Mouse (Mus musculus) MEL (cell line): ENCODE measurements around the gene Adam19. TPM values are rescaled to one million over a fixed set of nuclear protein-coding genes. Genes with fewer than 3 reads are reported as not detected.

Experiments used
- DNase-seq: peaks from one replicate; pipeline ENCODE4 v3.0.0; 2011; ENCODE audit warnings: low read depth, low spot score
- H3K27ac ChIP-seq: 2 replicates; pipeline ENCODE4 v1.5.1; 2012; ENCODE audit warnings: low read depth, mild to moderate bottlenecking, control low read depth, low read length, moderate library complexity; ENCODE audit not compliant: control insufficient read depth
- H3K27me3 ChIP-seq, 2 experiments: fragments of 150-350 bp in 1 of 2; sonication (generic) in 1 of 2; 2 replicates each; pipeline ENCODE4 v1.6.1; 2012; ENCODE audit warnings: low read length in 2 of 2, mild to moderate bottlenecking in 2 of 2, improper control_type of control experiment in 1 of 2, moderate library complexity in 1 of 2; ENCODE audit not compliant: insufficient read depth in 2 of 2, control insufficient read depth in 1 of 2
- H3K36me3 ChIP-seq, 2 experiments: 2 replicates each; pipeline ENCODE4 v1.6.1; 2012 to 2014; ENCODE audit warnings: low read length in 2 of 2, improper control_type of control experiment in 1 of 2, inconsistent platforms in 1 of 2, mild to moderate bottlenecking in 1 of 2; ENCODE audit not compliant: insufficient read depth in 2 of 2, control insufficient read depth in 1 of 2
- H3K4me1 ChIP-seq, 2 experiments: fragments of 150-350 bp in 1 of 2; sonication (generic) in 1 of 2; 2 replicates each; pipeline ENCODE4 v1.6.1; 2012; ENCODE audit warnings: low read length in 2 of 2, improper control_type of control experiment in 1 of 2, mild to moderate bottlenecking in 1 of 2; ENCODE audit not compliant: insufficient read depth in 2 of 2, control insufficient read depth in 1 of 2
- H3K4me3 ChIP-seq, 2 experiments: fragments of 150-350 bp in 1 of 2; sonication (generic) in 1 of 2; 2 replicates each; pipeline ENCODE4 v1.5.1; 2012; ENCODE audit warnings: low read depth in 2 of 2, low read length in 2 of 2, mild to moderate bottlenecking in 2 of 2, moderate library complexity in 2 of 2, control low read depth in 1 of 2, improper control_type of control experiment in 1 of 2; ENCODE audit not compliant: control insufficient read depth in 1 of 2, insufficient read depth in 1 of 2
- H3K79me2 ChIP-seq: 2 replicates; pipeline ENCODE4 v1.6.1; 2012; ENCODE audit warnings: mild to moderate bottlenecking, low read length, moderate library complexity; ENCODE audit not compliant: control insufficient read depth, poor library complexity, insufficient read depth
- H3K9ac ChIP-seq: 2 replicates; pipeline ENCODE4 v1.6.1; 2012; ENCODE audit warnings: low read depth, mild to moderate bottlenecking, control low read depth, low read length, moderate library complexity; ENCODE audit not compliant: control insufficient read depth, poor library complexity, severe bottlenecking
- H3K9me3 ChIP-seq: fragments of 150-350 bp; sonication (generic); replicated peaks from 2 replicates; pipeline ENCODE4 v1.6.1; 2012; ENCODE audit warnings: mild to moderate bottlenecking, low read length, improper control_type of control experiment, moderate library complexity; ENCODE audit not compliant: insufficient read depth
- BHLHE40 ChIP-seq: IDR thresholded peaks from 2 replicates; pipeline ENCODE4 v1.6.1; 2012; ENCODE audit warnings: low read depth, mild to moderate bottlenecking, inconsistent platforms, low read length, improper control_type of control experiment, borderline replicate concordance
- CHD1 ChIP-seq: IDR thresholded peaks from 2 replicates; pipeline ENCODE4 v1.6.1; 2012; ENCODE audit warnings: low read depth, mild to moderate bottlenecking, inconsistent platforms, low read length, improper control_type of control experiment
- CTCF ChIP-seq, 3 experiments: IDR thresholded peaks in 2 of 3; conservative IDR thresholded peaks in 1 of 3; 2 replicates each; pipeline ENCODE4 v1.5.1; 2011 to 2012; ENCODE audit warnings: low read length in 3 of 3, low read depth in 2 of 3, mild to moderate bottlenecking in 2 of 3, improper control_type of control experiment in 1 of 3, inconsistent platforms in 1 of 3, mixed read lengths in 1 of 3, moderate library complexity in 1 of 3; ENCODE audit not compliant: control insufficient read depth in 1 of 3, insufficient read depth in 1 of 3, poor library complexity in 1 of 3, severe bottlenecking in 1 of 3
- ELF1 ChIP-seq: IDR thresholded peaks from 2 replicates; pipeline ENCODE4 v1.6.1; 2014; ENCODE audit warnings: low read depth, mild to moderate bottlenecking, inconsistent platforms, low read length, improper control_type of control experiment, moderate library complexity
- GATA1 ChIP-seq: IDR thresholded peaks from 2 replicates; pipeline ENCODE4 v1.6.1; 2011; ENCODE audit warnings: low read depth, low read length, improper control_type of control experiment
- JUND ChIP-seq: IDR thresholded peaks from 2 replicates; pipeline ENCODE4 v1.6.1; 2011; ENCODE audit warnings: low read depth, mild to moderate bottlenecking, improper control_type of control experiment, low read length
- KAT2A ChIP-seq: conservative IDR thresholded peaks from 2 replicates; pipeline ENCODE4 v1.6.1; 2012; ENCODE audit warnings: low read depth, low read length, improper control_type of control experiment, inconsistent platforms
- MAFK ChIP-seq: IDR thresholded peaks from 2 replicates; pipeline ENCODE4 v1.6.1; 2011; ENCODE audit warnings: low read depth, mild to moderate bottlenecking, low read length, improper control_type of control experiment, borderline replicate concordance
- MAX ChIP-seq: IDR thresholded peaks from 2 replicates; pipeline ENCODE4 v1.6.1; 2011; ENCODE audit warnings: low read length, improper control_type of control experiment
- MXI1 ChIP-seq: IDR thresholded peaks from 2 replicates; pipeline ENCODE4 v1.6.1; 2011; ENCODE audit warnings: mild to moderate bottlenecking, low read depth, low read length, improper control_type of control experiment
- NELFE ChIP-seq: IDR thresholded peaks from 2 replicates; pipeline ENCODE4 v1.6.1; 2011; ENCODE audit warnings: low read depth, low read length, improper control_type of control experiment
- POLR2AphosphoS2 ChIP-seq: IDR thresholded peaks from 2 replicates; pipeline ENCODE4 v1.6.1; 2011; ENCODE audit warnings: low read length, improper control_type of control experiment
- POLR2AphosphoS5 ChIP-seq: IDR thresholded peaks from 2 replicates; pipeline ENCODE4 v1.6.1; 2012; ENCODE audit warnings: low read depth, borderline replicate concordance, mild to moderate bottlenecking, inconsistent platforms, low read length, moderate library complexity, mixed read lengths
- SIN3A ChIP-seq: IDR thresholded peaks from 2 replicates; pipeline ENCODE4 v1.6.1; 2012; ENCODE audit warnings: low read length, improper control_type of control experiment, inconsistent platforms
- SMC3 ChIP-seq: IDR thresholded peaks from 2 replicates; pipeline ENCODE4 v1.6.1; 2011; ENCODE audit warnings: low read depth, low read length, improper control_type of control experiment
- TBP ChIP-seq: IDR thresholded peaks from 2 replicates; pipeline ENCODE4 v1.8.0; 2011; ENCODE audit warnings: low read depth, low read length, improper control_type of control experiment
- TCF12 ChIP-seq: IDR thresholded peaks from 2 replicates; pipeline ENCODE4 v1.6.1; 2014; ENCODE audit warnings: low read depth, mild to moderate bottlenecking, inconsistent platforms, low read length, improper control_type of control experiment, moderate library complexity
- USF1 ChIP-seq: IDR thresholded peaks from 2 replicates; pipeline ENCODE4 v1.6.1; 2014; ENCODE audit warnings: low read depth, mild to moderate bottlenecking, inconsistent platforms, low read length, improper control_type of control experiment, moderate library complexity
- USF2 ChIP-seq, 2 experiments: IDR thresholded peaks; 2 replicates each; pipeline ENCODE4 v1.6.1; 2011 to 2012; ENCODE audit warnings: improper control_type of control experiment in 2 of 2, low read length in 2 of 2, borderline replicate concordance in 1 of 2, inconsistent platforms in 1 of 2, low read depth in 1 of 2, mild to moderate bottlenecking in 1 of 2; ENCODE audit not compliant: insufficient read depth in 1 of 2
- ZKSCAN1 ChIP-seq: IDR thresholded peaks from 2 replicates; pipeline ENCODE4 v1.6.1; 2012; ENCODE audit warnings: low read depth, mild to moderate bottlenecking, inconsistent platforms, low read length, improper control_type of control experiment, moderate library complexity
- ZNF384 ChIP-seq: IDR thresholded peaks from 2 replicates; pipeline ENCODE4 v1.6.1; 2012; ENCODE audit warnings: low read depth, mild to moderate bottlenecking, inconsistent platforms, low read length, improper control_type of control experiment
- polyA plus RNA-seq, 2 experiments: library from polyadenylated mRNA; stranded (reverse) in 1 of 2; unstranded in 1 of 2; fragments of >175 nt in 1 of 2; fragments of >200 nt in 1 of 2; gene quantifications; 2 replicates each; pipeline versions ENCODE4 v1.2.1 to v1.2.4; 2012; ENCODE audit warnings: low replicate concordance in 2 of 2, low read depth in 1 of 2; ENCODE audit not compliant: insufficient read length in 2 of 2, insufficient read depth in 1 of 2, missing spikeins in 1 of 2
- total RNA-seq: library from RNA; depleted of rRNA; stranded (reverse); fragments of 300-350 nt; gene quantifications from 2 replicates; pipeline ENCODE4 v1.2.3, GENCODE M21; 2012

The Adam19 gene
- total and polyA plus RNA-seq, 3 experiments = 0.12 to 0.19 TPM; not detected in 1

- Histone ChIP-seq H3K36me3 (no peaks in the 10 kb centered on the region), H3K9me3 (no peaks in the 10 kb centered on the region), H3K4me3 (no peak overlapping the region), H3K4me1 (no peaks in the 10 kb centered on the region), H3K27ac (no peak overlapping the region), H3K27me3 (peaks cover 0 to 2% of the 10 kb centered on the region in 2 experiments; a peak in 1 of 4 replicates), H3K9ac (no peak overlapping the region), H3K79me2 (no peaks in the 10 kb centered on the region)
- TF ChIP-seq USF1 (no peak), POLR2AphosphoS2 (no peak), CHD1 (no peak), TBP (no peak), GATA1 (no peak), MAX (no peak), SIN3A (no peak), KAT2A (no peak), USF2 (IDR thresholded peaks at IDR 0.05; ENCODE audit: borderline replicate concordance in 1 of 2, insufficient read depth in 1 of 2, low read depth in 1 of 2, low read length in 2 of 2) (no peak)
- no peak for DNase-seq
Measured at GRCm38 (mm10) chr11:46038901-46039300, 16.9 kb upstream of the Adam19 start.

- no peaks in the 10 kb centered on the region for H3K9me3 ChIP-seq
- DNase-seq = no peak
- H3K36me3 ChIP-seq = no peaks in the 10 kb centered on the region
- no peaks in the 10 kb centered on the region for H3K27me3 ChIP-seq
- no peak overlapping the region for H3K4me3 ChIP-seq
- H3K9ac ChIP-seq = no peak overlapping the region
- H3K27ac ChIP-seq = no peak overlapping the region
- TF ChIP-seq GATA1 = no peak
- TF ChIP-seq MAFK = no peak
- TF ChIP-seq JUND = no peak
- TF ChIP-seq MAX = no peak
- no peak for TF ChIP-seq TCF12
- TF ChIP-seq ZKSCAN1 = no peak
- no peak for TF ChIP-seq MXI1
- no peak for TF ChIP-seq KAT2A
- TF ChIP-seq NELFE = no peak
- no peak for TF ChIP-seq SMC3
- TF ChIP-seq CHD1 = no peak
- no peak for TF ChIP-seq ZNF384
- no peak for TF ChIP-seq BHLHE40
- TF ChIP-seq CTCF (IDR thresholded peaks at IDR 0.05 in 2 of 3, conservative IDR thresholded peaks at IDR 0.05 in 1 of 3; ENCODE audit: control insufficient read depth in 1 of 3, insufficient read depth in 1 of 3, low read depth in 2 of 3, low read length in 3 of 3, poor library complexity in 1 of 3, severe bottlenecking in 1 of 3) = no peak
- TF ChIP-seq POLR2AphosphoS5 = no peak
- TF ChIP-seq ELF1 = no peak
- no peaks in the 10 kb centered on the region for H3K79me2 ChIP-seq
- H3K4me1 ChIP-seq = no peaks in the 10 kb centered on the region
Measured at GRCm38 (mm10) chr11:46039335-46039734, 16.5 kb upstream of the Adam19 start.
